Mouse (Mus musculus) ES-E14 (cell line): ENCODE results near the gene Lsm2.

ENCODE experiments used
- HCFC1 ChIP-seq: IDR thresholded peaks from 2 replicates; pipeline ENCODE4 v1.6.1; 2012; ENCODE audit warnings: low read length, inconsistent platforms, borderline replicate concordance; ENCODE audit not compliant: insufficient read depth
- MAFK ChIP-seq: IDR thresholded peaks from 2 replicates; pipeline ENCODE4 v1.6.1; 2014; ENCODE audit warnings: mild to moderate bottlenecking, low read depth, low read length, inconsistent platforms; ENCODE audit not compliant: insufficient read depth
- ZC3H11A ChIP-seq: IDR thresholded peaks from 2 replicates; pipeline ENCODE4 v1.6.1; 2012; ENCODE audit warnings: low read depth, mild to moderate bottlenecking, inconsistent platforms, low read length, borderline replicate concordance

DNA sequence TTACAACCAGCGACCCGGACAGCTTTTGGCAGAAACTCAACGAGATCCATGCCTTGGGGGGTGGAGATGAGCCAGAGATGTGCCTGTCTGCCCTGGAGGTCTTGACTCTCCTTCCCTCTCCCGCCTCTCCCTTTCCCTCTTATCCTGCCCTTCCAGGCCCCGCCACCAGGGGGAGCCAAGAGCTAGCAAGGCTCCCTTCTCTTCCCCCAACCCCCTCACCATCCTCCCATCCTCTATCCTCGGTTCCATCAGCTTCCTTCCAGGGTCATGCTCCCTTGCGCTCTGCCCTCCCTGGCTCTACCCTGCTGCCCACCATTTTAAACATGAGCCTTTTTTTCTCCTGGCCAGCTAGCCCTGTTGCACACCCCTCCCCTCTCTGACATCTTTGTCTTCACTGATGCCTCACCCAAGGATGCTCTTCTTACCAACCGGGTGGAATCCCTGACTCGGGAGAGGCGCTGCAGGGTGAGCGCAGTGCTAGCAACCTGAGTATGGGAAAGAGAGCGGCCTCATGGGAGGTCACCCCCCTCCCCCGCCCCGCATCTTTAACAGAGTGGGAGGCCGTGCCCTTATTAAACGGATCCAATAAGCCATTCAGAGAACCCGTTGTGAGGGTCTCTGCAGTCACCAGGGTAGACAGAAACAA is 39.6 kb downstream of the Lsm2 start:
- peak; percentile 37; the same call in 1 of the 2 replicates for TF ChIP-seq ZC3H11A
- TF ChIP-seq MAFK = no peak
- no peak for TF ChIP-seq HCFC1
